Mouse (Mus musculus): Measurements from ENCODE around the gene Krt78. TPM values are rescaled to one million over a fixed set of nuclear protein-coding genes. Genes with fewer than 3 reads are reported as not detected.

The Krt78 gene
- total and polyA plus RNA-seq, 3 experiments, result not detected

- Histone ChIP-seq H3K9me3 (replicated peaks; ENCODE audit: low read length) (no peaks in the 10 kb centered on the region), H3K27ac (ENCODE audit: insufficient read depth, low read depth) (no peak overlapping the region), H3K79me2 (replicated peaks; ENCODE audit: control insufficient read depth, extremely low read depth, insufficient read depth, poor library complexity, severe bottlenecking) (no peaks in the 10 kb centered on the region), H3K27me3 (replicated peaks) (peaks cover 80% of the 10 kb centered on the region), H3K36me3 (replicated peaks in 1 of 2; ENCODE audit: control insufficient read depth in 1 of 2, insufficient read depth in 1 of 2, low read length in 1 of 2) (no peaks in the 10 kb centered on the region), H3K4me3 (replicated peaks in 1 of 3; ENCODE audit: low read depth in 2 of 3, low read length in 2 of 3, poor library complexity in 1 of 3) (no peak overlapping the region), H3K9ac (ENCODE audit: insufficient read depth, low read depth) (no peak overlapping the region), H3K4me2 (ENCODE audit: insufficient read depth, low read depth, poor library complexity, severe bottlenecking) (no peak overlapping the region), H3K4me1 (ENCODE audit: control insufficient read depth in 1 of 2, insufficient read depth in 2 of 2) (no peaks in the 10 kb centered on the region)
- dilution Hi-C loops (cut with MboI; ENCODE audit: extremely low pct_ligation_motif_present, extremely low pct_unique_long_range_greater_than_20kb, low sequenced_read_pairs), result no loop called here
- DNase-seq (ENCODE audit: extremely low read depth), result no peak
- TF ChIP-seq MEF2A (IDR thresholded peaks at IDR 0.05; ENCODE audit: borderline replicate concordance, low read depth, low read length) (no peak), CTCF (conservative IDR thresholded peaks at IDR 0.05 in 1 of 2, IDR thresholded peaks at IDR 0.05 in 1 of 2; ENCODE audit: low read depth in 2 of 2, low read length in 2 of 2) (no peak), BHLHE40 (IDR thresholded peaks at IDR 0.05; ENCODE audit: low read depth, low read length) (no peak), POLR2AphosphoS2 (IDR thresholded peaks at IDR 0.05; ENCODE audit: low read depth, low read length) (no peak), E2F4 (IDR thresholded peaks at IDR 0.05; ENCODE audit: insufficient replicate concordance, low read depth, low read length) (no peak)
- in situ Hi-C loops (cut with MboI; ENCODE audit: low pct_ligation_motif_present, low pct_unique_long_range_greater_than_20kb, low sequenced_read_pairs), result no loop called here
These were observed 8.7 kb downstream of the Krt78 start for GRCm38 (mm10) chr15:101945430-101945829.

GRCm38 (mm10) chr15:101941948-101942347 lies 12.1 kb downstream of the Krt78 start:
- Histone ChIP-seq H3K9me3 (replicated peaks; ENCODE audit: low read length) (no peaks in the 10 kb centered on the region), H3K9ac (ENCODE audit: insufficient read depth, low read depth) (no peak overlapping the region), H3K4me1 (ENCODE audit: control insufficient read depth in 1 of 2, insufficient read depth in 2 of 2) (no peaks in the 10 kb centered on the region), H3K27ac (ENCODE audit: insufficient read depth, low read depth) (no peak overlapping the region), H3K27me3 (replicated peaks) (peaks cover 87% of the 10 kb centered on the region), H3K4me2 (ENCODE audit: insufficient read depth, low read depth, poor library complexity, severe bottlenecking) (no peak overlapping the region), H3K36me3 (replicated peaks in 1 of 2; ENCODE audit: control insufficient read depth in 1 of 2, insufficient read depth in 1 of 2, low read length in 1 of 2) (no peaks in the 10 kb centered on the region), H3K4me3 (replicated peaks in 1 of 3; ENCODE audit: low read depth in 2 of 3, low read length in 2 of 3, poor library complexity in 1 of 3) (no peak overlapping the region), H3K79me2 (replicated peaks; ENCODE audit: control insufficient read depth, extremely low read depth, insufficient read depth, poor library complexity, severe bottlenecking) (no peaks in the 10 kb centered on the region)
- no peak for TF ChIP-seq ELF1 (IDR thresholded peaks at IDR 0.05; ENCODE audit: low read depth, low read length)
- TF ChIP-seq E2F4 (IDR thresholded peaks at IDR 0.05; ENCODE audit: insufficient replicate concordance, low read depth, low read length), result no peak
- TF ChIP-seq PAX5 (IDR thresholded peaks at IDR 0.05; ENCODE audit: low read length), result no peak
- no peak for TF ChIP-seq USF1 (IDR thresholded peaks at IDR 0.05; ENCODE audit: low read depth, low read length)
- TF ChIP-seq IRF4 (IDR thresholded peaks at IDR 0.05; ENCODE audit: low read depth, low read length), result no peak
- TF ChIP-seq SIN3A (IDR thresholded peaks at IDR 0.05; ENCODE audit: low read length), result no peak
- TF ChIP-seq BHLHE40 (IDR thresholded peaks at IDR 0.05; ENCODE audit: low read depth, low read length), result no peak
- TF ChIP-seq JUN (IDR thresholded peaks at IDR 0.05; ENCODE audit: insufficient read depth, low read depth, low read length), result no peak
- no peak for TF ChIP-seq NRF1 (IDR thresholded peaks at IDR 0.05; ENCODE audit: low read depth, low read length)
- TF ChIP-seq ZKSCAN1 (IDR thresholded peaks at IDR 0.05; ENCODE audit: borderline replicate concordance, low read depth, low read length), result no peak
- TF ChIP-seq MYC (IDR thresholded peaks at IDR 0.05; ENCODE audit: low read depth, low read length), result no peak
- no peak for TF ChIP-seq POLR2A (IDR thresholded peaks at IDR 0.05; ENCODE audit: low read depth, low read length)
- TF ChIP-seq MAZ (IDR thresholded peaks at IDR 0.05; ENCODE audit: low read depth, low read length), result no peak
- no peak for TF ChIP-seq SMC3 (IDR thresholded peaks at IDR 0.05; ENCODE audit: low read depth, low read length)
- TF ChIP-seq EP300 (IDR thresholded peaks at IDR 0.05; ENCODE audit: low read length), result no peak
- TF ChIP-seq RAD21 (IDR thresholded peaks at IDR 0.05; ENCODE audit: low read depth, low read length), result no peak
- no peak for TF ChIP-seq USF2 (conservative IDR thresholded peaks at IDR 0.05; ENCODE audit: low read depth, low read length)
- no peak for TF ChIP-seq MXI1 (IDR thresholded peaks at IDR 0.05; ENCODE audit: low read depth, low read length)
- in situ Hi-C loops (cut with MboI; ENCODE audit: low pct_ligation_motif_present, low pct_unique_long_range_greater_than_20kb, low sequenced_read_pairs), result no loop called here
- dilution Hi-C loops (cut with MboI; ENCODE audit: extremely low pct_ligation_motif_present, extremely low pct_unique_long_range_greater_than_20kb, low sequenced_read_pairs), result no loop called here
- DNase-seq (ENCODE audit: extremely low read depth), result no peak
